In genomic region chr4:62256931-62257330, GRCm38 (mm10) we compare ENCODE assay signal across 10 mouse cellular contexts. TPM values are rescaled to one million over a fixed set of nuclear protein-coding genes. Genes with fewer than 3 reads are reported as not detected.
A peak's percentile ranks its signal among the peaks of the same experiment; 100 is the strongest.
DNase-seq lines count a peak whose midpoint lies in the region; TF ChIP-seq lines count a peak whose summit lies in the region.
"Had no signal": no experiment of that assay in that cellular context is flagged by ENCODE, and none has a peak within 500 bp of the region (broad histone marks: within the 10 kb centered on the region; RNA-seq: fewer than 3 reads in every experiment).

No protein-coding gene starts in this region.

- DNase-seq in gastrocnemius, postnatal 14 days = peak; percentile 36
- DNase-seq in gastrocnemius, postnatal 25 days = no peak
- DNase-seq in thymus, adult 2 months = peak; percentile 30
- DNase-seq in thymus, adult 18-20 months = no peak
- DNase-seq in induced T-regulatory cell, adult 2 months (ENCODE audit: low read depth) = peak; percentile 44
- DNase-seq in thymus, postnatal 36 days = peak; percentile 13 to 21
- DNase-seq in frontal cortex, postnatal 25 days (ENCODE audit: low spot score in 2 of 2) = no peak
- no peak for DNase-seq in left cerebral cortex, adult 9 months (ENCODE audit: low spot score in 2 of 2)

- TF ChIP-seq CTCF in thymus, adult 2 months (IDR thresholded peaks at IDR 0.05; ENCODE audit: borderline replicate concordance, control insufficient read depth, extremely low read depth, insufficient read depth, low read length, poor library complexity) = no peak

- H3K27ac ChIP-seq in thymus, adult 2 months (ENCODE audit: control insufficient read depth, insufficient read depth, low read length) = no peak overlapping the region
- H3K27ac ChIP-seq: macrophage; stomach, embryonic 15.5 days had no signal

- TF ChIP-seq POLR2A in thymus, adult 2 months (IDR thresholded peaks at IDR 0.05; ENCODE audit: control insufficient read depth, extremely low read depth, insufficient read depth, low read length, poor library complexity) = no peak

- no peaks in the 10 kb centered on the region for H3K36me3 ChIP-seq in thymus, adult 2 months (ENCODE audit: control insufficient read depth, insufficient read depth, low read length)
- H3K36me3 ChIP-seq: stomach, embryonic 15.5 days had no signal

- intact Hi-C loops in gastrocnemius, postnatal 14 days (cut with DNase I; ENCODE audit: low total_unique reads) = no loop called here

- H3K4me3 ChIP-seq in thymus, adult 2 months (ENCODE audit: control insufficient read depth, insufficient read depth, low read length) = no peak overlapping the region
- H3K4me3 ChIP-seq: stomach, embryonic 15.5 days had no signal

- no peaks in the 10 kb centered on the region for H3K27me3 ChIP-seq in thymus, adult 2 months (ENCODE audit: control insufficient read depth, insufficient read depth, low read length)
- H3K27me3 ChIP-seq: stomach, embryonic 15.5 days had no signal

- WGBS in thymus, adult 2 months = 21% methylated on average over 8 of the region's 8 CpGs

- no peaks in the 10 kb centered on the region for H3K4me1 ChIP-seq in thymus, adult 2 months (replicated peaks; ENCODE audit: control insufficient read depth, insufficient read depth, low read length)
- H3K4me1 ChIP-seq: stomach, embryonic 15.5 days had no signal

RNA-seq across cellular contexts. Expression of gene Slc31a2, which starts 5.4 kb away (rescaled TPM):
- total RNA-seq in gastrocnemius, postnatal 14 days (2021) = 1 to 10 TPM; 4.8 to 6.0 TPM
- total RNA-seq in gastrocnemius, postnatal 25 days (2021) = 1 to 10 TPM; 3.9 to 4.6 TPM
- polyA plus RNA-seq in thymus, adult 2 months (2012; rRNA removed) = 19.0 and 21.6 TPM in 2 replicates

RNA-seq across cellular contexts. Expression of gene Zfp37, which starts 26.1 kb away (rescaled TPM):
- 1 to 10 TPM; 1.9 to 2.0 TPM for total RNA-seq in gastrocnemius, postnatal 14 days (2021)
- total RNA-seq in gastrocnemius, postnatal 25 days (2021) = 1 to 10 TPM in 1 of 2 experiments, under 1 TPM in 1; 0.86 to 1.2 TPM
- 0.04 and 0.12 TPM in 2 replicates for polyA plus RNA-seq in thymus, adult 2 months (2012; rRNA removed)

Comparison
In these comparisons a context has a peak if more than half of its experiments do, and no peak if none do; other contexts are left out.
1. DNase-seq: peak in gastrocnemius, postnatal 14 days (single experiment), thymus, adult 2 months (single experiment), induced T-regulatory cell, adult 2 months (single experiment) and thymus, postnatal 36 days (2 of 2); none in gastrocnemius, postnatal 25 days (single experiment), thymus, adult 18-20 months (0 of 2), frontal cortex, postnatal 25 days (0 of 2) and left cerebral cortex, adult 9 months (0 of 2).